Mouse (Mus musculus) CD4-positive naive resting alpha-beta T cell, adult 57 days (primary cell): Measurements from ENCODE around the gene Card14. TPM values are rescaled to one million over a fixed set of nuclear protein-coding genes. Genes with fewer than 3 reads are reported as not detected.

Source experiments
- total RNA-seq: library from RNA; stranded (reverse); gene quantifications from one replicate; pipeline ENCODE4 v1.2.4, GENCODE M21; 2023

Card14 gene
- total RNA-seq = not detected

GRCm38 (mm10) chr11:119307658-119307867, at the start of gene Card14:
TSS of gene Card14 (plus strand) at chr11:119307768.

GRCm38 (mm10) chr11:119267768-119268556, 39.6 kb upstream of the Card14 start, which contains the start of gene Gaa:
TSS of gene Gaa (plus strand) at chr11:119267887.

GRCm38 (mm10) chr11:119299391-119300245, 8.0 kb upstream of the Card14 start, which contains the start of gene Eif4a3:
TSS of gene Eif4a3 (minus strand) at chr11:119300089.

GRCm38 (mm10) chr11:119355443-119356385, 48.1 kb downstream of the Card14 start, which contains the start of the genes Sgsh and Slc26a11:
TSS of gene Sgsh (minus strand) at chr11:119355536.
TSS of gene Slc26a11 (plus strand) at chr11:119355557.

GRCm38 (mm10) chr11:119392800-119393482, 85.4 kb downstream of the Card14 start, which contains the start of gene Rnf213:
TSS of gene Rnf213 (plus strand) at chr11:119393100.

Other genes with a start within 250 kb of the Card14 start
- gene Cbx4, start 221.5 kb upstream of the Card14 start, total RNA-seq = 134 TPM
- gene Tbc1d16, start 79.3 kb upstream of the Card14 start, total RNA-seq = 3.6 TPM
- 0.86 TPM for gene Ccdc40, start 79.2 kb upstream of the Card14 start, total RNA-seq
- gene Gaa, start 39.9 kb upstream of the Card14 start, total RNA-seq = 37.9 TPM
- 203 TPM for gene Eif4a3, start 7.7 kb upstream of the Card14 start, total RNA-seq
- 19.6 TPM for gene Sgsh, start 47.8 kb downstream of the Card14 start, total RNA-seq
- 24.2 TPM for gene Slc26a11, start 47.8 kb downstream of the Card14 start, total RNA-seq
- 115 TPM for gene Rnf213, start 85.3 kb downstream of the Card14 start, total RNA-seq
- 32.0 TPM for gene Endov, start 183.6 kb downstream of the Card14 start, total RNA-seq
- 0.30 TPM for gene Nptx1, start 240.0 kb downstream of the Card14 start, total RNA-seq